Mouse (Mus musculus) C2C12 (cell line): ENCODE results near the gene Elovl2.

Experiments
- CEBPB ChIP-seq: IDR thresholded peaks from one replicate; pipeline ENCODE4 v1.6.1; 2011; ENCODE audit warnings: low read depth, mild to moderate bottlenecking, control low read depth, moderate library complexity
- CTCF ChIP-seq: IDR thresholded peaks from one replicate; pipeline ENCODE4 v1.5.1; 2011; ENCODE audit not compliant: control insufficient read depth, insufficient read depth, insufficient read length

DNA sequence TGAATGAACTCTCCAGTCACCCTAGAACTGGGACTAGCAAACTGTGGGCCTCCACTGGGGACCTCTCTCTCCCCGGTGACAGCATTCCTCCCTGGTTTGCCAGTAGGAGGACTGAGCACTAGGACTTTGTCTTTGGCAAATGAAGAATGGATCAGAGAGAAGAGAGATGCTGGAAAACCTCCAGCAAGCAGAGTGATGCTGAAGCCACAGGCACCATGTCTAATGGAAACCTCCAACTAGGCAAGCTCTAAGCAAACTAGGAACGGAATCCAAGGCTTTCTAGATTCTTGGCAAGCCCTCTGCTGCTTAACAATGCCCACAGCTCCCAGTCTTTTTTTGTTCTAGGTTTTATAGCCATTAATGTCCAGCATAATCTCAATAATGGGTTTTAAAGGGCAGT, 19.3 kb downstream of the Elovl2 start:
- TF ChIP-seq CEBPB (no peak), CTCF (no peak)
